Mouse (Mus musculus) ovary, postnatal 36 days (tissue): Measurements from ENCODE around the gene Tmigd1.

Source experiments
- DNase-seq: peaks from one replicate; pipeline ENCODE4 v3.0.0; 2022; ENCODE audit warnings: low spot score, mixed read lengths

Tmigd1 gene

DNA sequence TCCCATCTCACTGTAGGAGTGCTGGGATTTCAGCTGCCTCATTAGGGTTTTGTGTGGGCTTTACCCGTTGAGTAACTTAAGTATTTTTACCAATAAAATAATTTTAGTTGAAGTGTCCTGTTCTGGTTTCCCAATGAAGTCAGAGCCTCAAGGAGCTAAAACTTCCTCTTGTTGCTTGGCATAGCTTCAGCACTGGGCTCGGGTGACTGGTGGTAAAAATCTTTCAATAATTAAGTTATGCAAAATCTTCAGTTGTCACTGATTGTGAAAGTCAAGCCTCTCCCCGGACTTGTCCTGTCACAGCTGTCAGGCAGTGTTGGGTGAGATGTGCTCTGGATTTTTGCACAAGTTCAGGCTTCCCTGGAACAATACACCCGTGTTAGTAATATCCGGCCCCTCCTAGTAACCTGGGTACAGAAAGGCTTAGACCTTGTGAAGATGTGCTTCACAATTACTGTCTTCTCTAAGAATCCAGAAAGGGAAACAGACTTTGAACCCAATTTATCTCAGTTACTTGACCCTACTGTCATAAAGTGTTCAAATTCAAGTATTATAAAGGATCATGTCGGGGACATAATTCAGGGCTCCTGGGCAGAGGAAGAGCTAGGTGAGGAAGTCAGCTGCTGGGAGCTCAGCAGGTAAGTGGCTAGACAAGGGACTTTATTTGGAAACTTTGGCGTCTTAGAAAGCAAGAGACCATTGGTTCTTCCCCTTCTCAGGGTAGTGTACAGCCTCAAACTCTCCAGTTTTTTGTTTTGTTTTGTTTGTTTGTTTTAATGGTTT, at the start of gene Tmigd1:
Tmigd1 (plus strand) TSS at position 581 of the 783 bp plus-strand sequence.
- DNase-seq = no peak

GRCm38 (mm10) chr11:76854475-76855341, 47.3 kb upstream of the Tmigd1 start:
- DNase-seq = no peak

GRCm38 (mm10) chr11:76856601-76857000, 45.4 kb upstream of the Tmigd1 start:
- DNase-seq = no peak

DNA sequence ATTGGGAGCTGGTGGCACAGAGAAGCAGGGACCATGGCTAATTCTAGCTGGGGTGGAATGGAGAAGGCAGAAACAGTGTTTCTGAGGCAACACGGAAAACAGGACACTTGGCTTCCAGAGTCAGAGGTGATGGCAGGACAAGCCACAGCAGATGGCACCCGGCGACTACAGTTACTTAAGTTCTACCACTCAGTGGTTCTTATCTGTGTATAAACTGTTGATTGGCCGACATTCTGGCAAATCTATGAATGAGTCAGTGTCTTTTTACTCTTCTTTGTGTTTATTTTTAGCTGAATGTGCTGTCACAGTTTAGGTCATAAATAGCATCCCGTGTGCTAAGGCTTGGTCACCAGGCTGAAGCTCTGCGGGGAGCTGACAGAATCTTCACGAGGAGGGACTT, 44.8 kb upstream of the Tmigd1 start:
- no peak for DNase-seq

GRCm38 (mm10) chr11:76858781-76859180, 43.2 kb upstream of the Tmigd1 start:
- DNase-seq = no peak

DNA sequence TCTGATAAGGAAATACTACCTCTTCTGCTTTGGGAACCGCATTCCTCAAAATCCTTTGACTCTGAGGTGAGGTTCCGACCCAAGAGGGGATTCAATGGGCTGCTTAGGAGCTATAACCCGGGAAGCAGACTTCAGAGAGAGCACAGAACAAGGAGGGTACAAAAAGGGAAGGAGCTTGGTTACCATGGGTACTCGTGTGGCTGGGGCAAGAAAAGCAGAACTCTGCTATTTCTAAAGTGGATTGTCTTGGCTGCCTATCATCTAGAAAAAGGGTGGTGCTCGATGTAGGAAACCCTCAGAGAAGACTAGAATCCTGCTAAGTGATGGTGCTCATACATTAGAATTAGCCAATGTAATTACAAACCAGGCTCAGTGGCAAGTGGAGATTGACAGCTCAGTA, 42.7 kb upstream of the Tmigd1 start:
- DNase-seq = no peak

DNA sequence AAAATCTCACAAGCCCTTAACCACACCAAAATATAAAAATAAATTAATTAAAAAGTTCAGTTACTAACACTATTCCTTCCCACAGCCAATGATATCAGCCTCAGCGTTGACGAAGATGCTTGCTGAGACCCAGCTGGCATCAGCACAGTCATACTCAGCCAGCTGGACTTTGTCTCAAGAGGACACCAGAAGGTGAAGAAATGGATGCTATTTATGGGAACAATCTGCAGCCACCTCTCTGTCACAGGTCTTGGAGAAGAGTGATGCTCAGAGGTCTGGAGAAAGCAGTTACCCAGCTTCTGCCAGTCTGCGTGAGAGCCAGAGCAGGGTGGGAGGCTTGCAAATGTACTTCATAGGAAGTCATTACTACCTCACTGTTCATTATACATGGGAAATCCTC, 40.8 kb upstream of the Tmigd1 start:
- DNase-seq = no peak

DNA sequence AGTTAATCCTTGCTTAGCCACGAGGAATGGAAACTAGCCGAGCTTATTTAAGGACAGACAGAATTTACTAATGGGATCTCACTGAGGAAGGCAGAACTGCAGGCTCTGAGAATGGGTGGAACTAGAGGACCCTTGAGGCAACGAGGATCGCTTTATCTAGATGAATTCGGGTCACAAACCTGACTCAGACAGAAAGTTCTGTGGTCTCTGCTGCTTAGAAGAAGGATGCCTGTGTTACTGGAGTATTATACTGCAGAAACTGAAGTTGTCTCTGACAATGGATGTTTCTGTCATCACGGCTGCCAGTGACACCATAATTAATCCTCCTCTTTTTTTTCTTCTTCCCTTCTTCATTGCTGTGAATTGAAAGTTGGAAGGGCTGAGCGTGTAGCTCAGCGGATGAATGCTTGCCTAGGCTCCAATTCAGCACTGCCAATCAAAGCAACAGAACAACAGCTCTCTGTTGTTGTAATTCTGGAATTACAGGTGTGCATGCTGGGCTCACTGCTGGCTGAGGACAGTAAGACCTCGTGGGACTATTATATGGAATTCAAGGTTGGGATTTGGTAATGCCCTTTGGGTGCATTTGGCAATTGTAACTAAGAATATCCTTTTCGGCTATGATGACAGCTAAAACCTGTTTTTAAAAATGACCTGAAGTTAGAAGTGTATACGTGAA, 29.3 kb upstream of the Tmigd1 start:
- no peak for DNase-seq

DNA sequence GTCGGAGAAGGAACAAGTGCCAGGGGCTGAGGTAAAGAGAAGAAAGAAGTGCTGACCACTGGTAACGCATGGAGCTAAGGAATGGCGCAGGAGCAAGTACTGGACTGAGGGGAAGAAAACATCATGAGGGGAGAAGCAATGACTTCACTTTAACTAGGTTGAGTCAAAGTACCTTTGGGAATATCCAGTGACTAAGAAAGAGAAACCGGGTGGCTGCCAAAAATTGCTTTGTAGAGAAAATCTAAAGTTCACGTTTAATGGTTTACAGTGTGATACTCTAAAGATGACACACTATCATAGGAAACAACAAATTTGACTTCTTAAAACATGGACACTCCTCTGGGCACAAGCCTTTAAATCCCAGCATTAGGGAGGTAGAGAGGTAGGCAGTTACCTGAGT, 28.1 kb upstream of the Tmigd1 start:
- DNase-seq = no peak

- DNase-seq = no peak
Observed at GRCm38 (mm10) chr11:76874766-76875165, 27.2 kb upstream of the Tmigd1 start.

DNA sequence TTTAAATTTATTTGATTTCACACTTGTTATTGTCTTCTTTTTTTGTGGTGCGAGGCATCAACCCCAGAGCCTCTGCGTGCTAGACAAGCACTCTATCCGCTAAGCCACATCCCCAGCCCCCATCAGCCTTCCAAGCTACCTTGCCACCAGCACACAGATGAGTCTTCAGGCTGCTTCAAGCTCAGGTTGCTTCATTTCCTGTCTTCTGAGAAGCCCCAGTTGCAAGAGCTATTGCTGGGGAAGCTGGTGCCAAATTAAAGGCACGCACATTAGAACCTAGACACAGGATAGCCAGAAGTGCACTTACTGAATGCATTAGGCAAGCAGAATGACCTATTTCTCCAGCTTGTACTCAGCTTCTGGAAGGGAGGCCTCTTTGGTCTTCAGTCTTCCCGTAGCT, 22.1 kb upstream of the Tmigd1 start:
- DNase-seq = no peak

GRCm38 (mm10) chr11:76884451-76884850, 17.5 kb upstream of the Tmigd1 start:
- DNase-seq = no peak

- DNase-seq = peak; percentile 50
Observed at GRCm38 (mm10) chr11:76889339-76890164, 12.4 kb upstream of the Tmigd1 start.

GRCm38 (mm10) chr11:76891171-76891570, 10.8 kb upstream of the Tmigd1 start:
- DNase-seq = no peak

GRCm38 (mm10) chr11:76891738-76892349, 10.1 kb upstream of the Tmigd1 start:
- DNase-seq = no peak

- no peak for DNase-seq
Observed at GRCm38 (mm10) chr11:76892972-76893371, 9.0 kb upstream of the Tmigd1 start.

- DNase-seq = no peak
Observed at GRCm38 (mm10) chr11:76893570-76893969, 8.4 kb upstream of the Tmigd1 start.

- DNase-seq = peak; percentile 41
Observed at GRCm38 (mm10) chr11:76894240-76894639, 7.7 kb upstream of the Tmigd1 start.

GRCm38 (mm10) chr11:76896360-76896759, 5.6 kb upstream of the Tmigd1 start:
- no peak for DNase-seq

DNA sequence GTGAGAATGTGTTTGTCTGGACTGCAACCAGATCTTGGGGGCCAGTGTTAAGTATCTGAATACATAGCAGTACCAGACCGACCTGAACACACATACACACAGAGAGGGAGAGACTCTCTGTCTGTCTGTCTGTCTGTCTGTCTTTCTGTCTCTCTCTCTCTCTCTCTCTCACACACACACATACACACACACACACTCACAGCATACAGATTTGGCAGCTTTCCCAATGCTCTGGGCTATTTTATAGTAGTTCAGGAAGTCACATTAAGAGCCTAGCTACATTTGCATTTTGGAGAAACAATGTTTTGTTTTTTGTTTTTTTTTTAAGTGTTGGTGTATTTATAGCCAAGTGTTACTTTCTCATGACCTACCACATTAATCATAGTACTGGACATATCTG, 4.8 kb upstream of the Tmigd1 start:
- DNase-seq = no peak

DNA sequence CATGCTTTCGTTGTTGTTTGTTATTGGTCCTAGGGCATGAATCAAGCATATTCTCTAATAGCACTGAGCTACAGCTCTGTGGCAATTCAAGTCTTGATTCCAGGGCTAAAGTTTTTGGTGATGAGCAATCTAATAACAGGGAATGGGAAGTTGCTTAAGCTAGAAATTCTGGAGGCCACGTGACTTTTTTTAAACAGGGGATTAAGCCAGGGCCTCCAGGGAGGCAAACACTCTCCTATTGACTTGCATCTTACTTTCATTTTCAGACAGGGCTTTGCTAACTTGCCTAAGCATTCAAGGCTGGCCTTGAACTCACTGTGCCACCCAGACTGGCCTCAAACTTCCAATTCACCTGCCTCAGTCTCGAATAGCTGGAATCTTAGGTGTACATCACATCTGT, 4.1 kb upstream of the Tmigd1 start:
- no peak for DNase-seq
